Mouse (Mus musculus) right cerebral cortex, postnatal 4 days (tissue): ENCODE results near the gene Astn1.
A peak's percentile ranks its signal among the peaks of the same experiment; 100 is the strongest.

Source experiments
- DNase-seq: peaks from one replicate; pipeline ENCODE4 v3.0.0-alpha.2; 2022

Gene Astn1

GRCm38 (mm10) chr1:158545095-158545494, 183.0 kb downstream of the Astn1 start:
- no peak for DNase-seq

GRCm38 (mm10) chr1:158546513-158546912, 184.4 kb downstream of the Astn1 start:
- no peak for DNase-seq

- DNase-seq, result peak; percentile 40
These were observed 185.6 kb downstream of the Astn1 start for GRCm38 (mm10) chr1:158547592-158548211.

- no peak for DNase-seq
These were observed 186.2 kb downstream of the Astn1 start for GRCm38 (mm10) chr1:158548319-158548718.

- DNase-seq, result no peak
These were observed 187.5 kb downstream of the Astn1 start for GRCm38 (mm10) chr1:158549616-158550015.

- no peak for DNase-seq
These were observed 189.9 kb downstream of the Astn1 start for GRCm38 (mm10) chr1:158551951-158552350.

- no peak for DNase-seq
These were observed 191.3 kb downstream of the Astn1 start for GRCm38 (mm10) chr1:158553341-158553740.

GRCm38 (mm10) chr1:158554020-158554505, 192.0 kb downstream of the Astn1 start:
- DNase-seq, result no peak

- no peak for DNase-seq
These were observed 211.1 kb downstream of the Astn1 start for GRCm38 (mm10) chr1:158573168-158573567.

- no peak for DNase-seq
These were observed 211.5 kb downstream of the Astn1 start for GRCm38 (mm10) chr1:158573597-158573996.

GRCm38 (mm10) chr1:158575997-158576396, 213.9 kb downstream of the Astn1 start:
- DNase-seq, result no peak

- DNase-seq, result no peak
These were observed 219.7 kb downstream of the Astn1 start for GRCm38 (mm10) chr1:158581806-158582205.

GRCm38 (mm10) chr1:158588903-158589302, 226.8 kb downstream of the Astn1 start:
- DNase-seq, result no peak

- peak; percentile 61 for DNase-seq
These were observed 234.8 kb downstream of the Astn1 start for GRCm38 (mm10) chr1:158596726-158597448.

GRCm38 (mm10) chr1:158597996-158598395, 235.9 kb downstream of the Astn1 start:
- DNase-seq, result no peak

GRCm38 (mm10) chr1:158599435-158599834, 237.4 kb downstream of the Astn1 start:
- DNase-seq, result no peak

- no peak for DNase-seq
These were observed 241.0 kb downstream of the Astn1 start for GRCm38 (mm10) chr1:158603056-158603455.

- no peak for DNase-seq
These were observed 242.1 kb downstream of the Astn1 start for GRCm38 (mm10) chr1:158604149-158604548.

- DNase-seq, result no peak
These were observed 243.5 kb downstream of the Astn1 start for GRCm38 (mm10) chr1:158605597-158605996.

- no peak for DNase-seq
These were observed 244.3 kb downstream of the Astn1 start for GRCm38 (mm10) chr1:158606324-158606723.

GRCm38 (mm10) chr1:158607201-158607600, 245.1 kb downstream of the Astn1 start:
- no peak for DNase-seq

GRCm38 (mm10) chr1:158615202-158615601, 253.1 kb downstream of the Astn1 start:
- DNase-seq, result no peak

- DNase-seq, result no peak
These were observed 255.9 kb downstream of the Astn1 start for GRCm38 (mm10) chr1:158617943-158618342.

- no peak for DNase-seq
These were observed 270.9 kb downstream of the Astn1 start for GRCm38 (mm10) chr1:158632935-158633334.
